Mouse (Mus musculus): Measurements from ENCODE around the gene Plekhm1. TPM values are rescaled to one million over a fixed set of nuclear protein-coding genes. Genes with fewer than 3 reads are reported as not detected.
A peak's percentile ranks its signal among the peaks of the same experiment; 100 is the strongest.

Gene Plekhm1
- polyA plus RNA-seq, 1 experiment from 2014 or later: 7.3 TPM

GRCm38 (mm10) chr11:103335561-103335960 is 76.9 kb downstream of the Plekhm1 start:
- Histone ChIP-seq H3K4me2 (replicated peaks; ENCODE audit: low read depth, low read length) (no peak overlapping the region), H3K4me1 (replicated peaks; ENCODE audit: control insufficient read depth, insufficient read depth, low read length) (no peaks in the 10 kb centered on the region), H3K27me3 (ENCODE audit: control insufficient read depth, insufficient read depth, low read length) (peaks cover 22% of the 10 kb centered on the region), H3K9ac (ENCODE audit: low read depth, low read length) (no peak overlapping the region), H3K36me3 (ENCODE audit: control insufficient read depth, insufficient read depth, low read length) (no peaks in the 10 kb centered on the region), H3K4me3 (ENCODE audit: low read depth, low read length) (no peak overlapping the region), H3K27ac (ENCODE audit: low read depth, low read length) (no peak overlapping the region), H3K9me3 (ENCODE audit: control insufficient read depth, low read length) (no peaks in the 10 kb centered on the region)
- WGBS: 86% methylated on average over 5 of the region's 5 CpGs
- ATAC-seq (ENCODE audit: low FRiP score): no peak
- no peak for DNase-seq (ENCODE audit: low spot score)

DNA sequence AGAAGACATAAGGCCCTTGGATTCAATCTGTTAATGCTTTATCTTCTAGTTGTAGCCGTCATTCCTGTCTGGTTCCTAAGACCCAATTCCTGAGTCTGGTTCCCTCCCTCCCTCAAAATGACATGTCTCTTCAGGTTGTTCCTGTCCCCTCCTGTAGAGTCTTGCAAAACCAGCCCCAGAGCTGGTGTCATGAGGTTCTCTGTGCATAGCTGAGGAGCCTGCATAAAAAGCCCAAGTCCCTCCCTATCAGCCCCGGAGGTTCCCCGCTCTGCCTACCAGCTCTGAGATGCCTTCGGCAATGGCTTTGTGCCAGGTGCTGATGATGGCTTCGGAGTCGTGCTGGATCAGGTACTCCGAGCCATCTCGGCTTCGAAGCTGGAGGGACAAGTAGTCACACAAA is 77.6 kb downstream of the Plekhm1 start:
- H3K36me3 ChIP-seq (ENCODE audit: control insufficient read depth, insufficient read depth, low read length): no peaks in the 10 kb centered on the region
- no peak overlapping the region for H3K4me2 ChIP-seq (replicated peaks; ENCODE audit: low read depth, low read length)
- no peak overlapping the region for H3K27ac ChIP-seq (ENCODE audit: low read depth, low read length)
- no peak overlapping the region for H3K9ac ChIP-seq (ENCODE audit: low read depth, low read length)
- H3K27me3 ChIP-seq (ENCODE audit: control insufficient read depth, insufficient read depth, low read length): peaks cover 22% of the 10 kb centered on the region
- no peaks in the 10 kb centered on the region for H3K4me1 ChIP-seq (replicated peaks; ENCODE audit: control insufficient read depth, insufficient read depth, low read length)
- no peaks in the 10 kb centered on the region for H3K9me3 ChIP-seq (ENCODE audit: control insufficient read depth, low read length)
- ATAC-seq (ENCODE audit: low FRiP score) (no peak), DNase-seq (ENCODE audit: low spot score) (no peak)
- no peak overlapping the region for H3K4me3 ChIP-seq (ENCODE audit: low read depth, low read length)
- WGBS: 93% methylated on average over 9 of the region's 9 CpGs

GRCm38 (mm10) chr11:103333719-103334398 is 78.6 kb downstream of the Plekhm1 start:
- Histone ChIP-seq H3K4me3 (ENCODE audit: low read depth, low read length) (0 out of 2 replicates have a peak overlapping the region, but pooled peaks have one; percentile 21), H3K27ac (ENCODE audit: low read depth, low read length) (no peak overlapping the region), H3K9me3 (ENCODE audit: control insufficient read depth, low read length) (no peaks in the 10 kb centered on the region), H3K9ac (ENCODE audit: low read depth, low read length) (no peak overlapping the region), H3K36me3 (ENCODE audit: control insufficient read depth, insufficient read depth, low read length) (no peaks in the 10 kb centered on the region), H3K27me3 (ENCODE audit: control insufficient read depth, insufficient read depth, low read length) (peaks cover 22% of the 10 kb centered on the region), H3K4me2 (replicated peaks; ENCODE audit: low read depth, low read length) (peak overlapping the region; percentile 15; the same call in 1 of the 2 replicates), H3K4me1 (replicated peaks; ENCODE audit: control insufficient read depth, insufficient read depth, low read length) (no peaks in the 10 kb centered on the region)
- peak; percentile 25; the same call in 1 of the 2 replicates for ATAC-seq (ENCODE audit: low FRiP score)
- DNase-seq (ENCODE audit: low spot score): peak; percentile 68
- 13% methylated on average over 40 of the region's 40 CpGs for WGBS

GRCm38 (mm10) chr11:103332890-103333651 is 79.4 kb downstream of the Plekhm1 start:
- Histone ChIP-seq H3K4me3 (ENCODE audit: low read depth, low read length) (peak overlapping the region; percentile 21), H3K36me3 (ENCODE audit: control insufficient read depth, insufficient read depth, low read length) (no peaks in the 10 kb centered on the region), H3K4me1 (replicated peaks; ENCODE audit: control insufficient read depth, insufficient read depth, low read length) (no peaks in the 10 kb centered on the region), H3K9ac (ENCODE audit: low read depth, low read length) (peak overlapping the region; percentile 0; the same call in 1 of the 2 replicates), H3K9me3 (ENCODE audit: control insufficient read depth, low read length) (no peaks in the 10 kb centered on the region), H3K27ac (ENCODE audit: low read depth, low read length) (no peak overlapping the region), H3K27me3 (ENCODE audit: control insufficient read depth, insufficient read depth, low read length) (peaks cover 22% of the 10 kb centered on the region), H3K4me2 (replicated peaks; ENCODE audit: low read depth, low read length) (peak overlapping the region; percentile 49)
- 24% methylated on average over 34 of the region's 34 CpGs for WGBS
- ATAC-seq (ENCODE audit: low FRiP score): peak; percentile 26
- DNase-seq (ENCODE audit: low spot score): peak; percentile 51

GRCm38 (mm10) chr11:103332186-103332889 is 80.1 kb downstream of the Plekhm1 start:
- Histone ChIP-seq H3K9me3 (ENCODE audit: control insufficient read depth, low read length) (no peaks in the 10 kb centered on the region), H3K27me3 (ENCODE audit: control insufficient read depth, insufficient read depth, low read length) (peaks cover 22% of the 10 kb centered on the region), H3K4me2 (replicated peaks; ENCODE audit: low read depth, low read length) (peak overlapping the region; percentile 49), H3K4me3 (ENCODE audit: low read depth, low read length) (peak overlapping the region; percentile 21), H3K4me1 (replicated peaks; ENCODE audit: control insufficient read depth, insufficient read depth, low read length) (no peaks in the 10 kb centered on the region), H3K27ac (ENCODE audit: low read depth, low read length) (no peak overlapping the region), H3K9ac (ENCODE audit: low read depth, low read length) (no peak overlapping the region), H3K36me3 (ENCODE audit: control insufficient read depth, insufficient read depth, low read length) (no peaks in the 10 kb centered on the region)
- DNase-seq (ENCODE audit: low spot score) (peak; percentile 94), ATAC-seq (ENCODE audit: low FRiP score) (peak; percentile 70)
- WGBS: 25% methylated on average over 18 of the region's 18 CpGs

- H3K9me3 ChIP-seq (ENCODE audit: control insufficient read depth, low read length): no peaks in the 10 kb centered on the region
- peaks cover 22% of the 10 kb centered on the region for H3K27me3 ChIP-seq (ENCODE audit: control insufficient read depth, insufficient read depth, low read length)
- DNase-seq (ENCODE audit: low spot score): no peak
- WGBS: 92% methylated on average over 10 of the region's 10 CpGs
- no peak overlapping the region for H3K4me3 ChIP-seq (ENCODE audit: low read depth, low read length)
- no peak overlapping the region for H3K27ac ChIP-seq (ENCODE audit: low read depth, low read length)
- no peak overlapping the region for H3K4me2 ChIP-seq (replicated peaks; ENCODE audit: low read depth, low read length)
- no peaks in the 10 kb centered on the region for H3K4me1 ChIP-seq (replicated peaks; ENCODE audit: control insufficient read depth, insufficient read depth, low read length)
- ATAC-seq (ENCODE audit: low FRiP score): no peak
- no peak overlapping the region for H3K9ac ChIP-seq (ENCODE audit: low read depth, low read length)
- no peaks in the 10 kb centered on the region for H3K36me3 ChIP-seq (ENCODE audit: control insufficient read depth, insufficient read depth, low read length)
These were observed 80.8 kb downstream of the Plekhm1 start for GRCm38 (mm10) chr11:103331502-103332185.

DNA sequence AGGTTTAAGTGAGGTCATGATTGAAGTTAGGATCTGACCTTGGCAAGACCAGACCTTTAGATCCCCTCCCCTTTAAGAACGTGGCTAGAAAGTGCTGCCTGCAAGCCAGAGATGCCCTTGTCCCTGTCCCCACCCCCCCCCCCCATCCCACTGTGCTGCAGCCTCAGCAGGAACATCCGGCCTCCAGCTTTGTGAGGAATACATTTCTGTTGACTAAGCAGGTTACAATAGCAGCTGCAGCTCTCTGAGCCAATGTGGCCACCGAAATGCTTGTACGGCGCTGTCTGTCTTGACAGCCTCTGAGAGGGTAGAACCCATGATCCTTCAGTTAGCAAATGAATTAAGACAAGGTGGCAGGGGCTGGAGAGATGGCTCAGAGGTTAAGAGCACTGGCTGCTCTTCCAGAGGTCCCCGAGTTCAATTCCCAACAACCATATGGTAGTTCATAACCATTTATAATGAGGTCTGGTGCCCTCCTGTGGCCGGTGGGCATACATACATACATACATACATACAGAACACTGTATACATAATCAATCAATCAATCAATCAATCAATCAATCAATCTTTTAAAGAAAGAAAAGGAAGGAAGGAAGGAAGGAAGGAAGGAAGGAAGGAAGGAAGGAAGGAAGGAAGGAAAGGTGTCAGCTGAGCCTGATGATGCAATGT is 81.7 kb downstream of the Plekhm1 start:
- Histone ChIP-seq H3K4me1 (replicated peaks; ENCODE audit: control insufficient read depth, insufficient read depth, low read length) (no peaks in the 10 kb centered on the region), H3K27me3 (ENCODE audit: control insufficient read depth, insufficient read depth, low read length) (peaks cover 22% of the 10 kb centered on the region), H3K27ac (ENCODE audit: low read depth, low read length) (no peak overlapping the region), H3K9ac (ENCODE audit: low read depth, low read length) (no peak overlapping the region), H3K4me3 (ENCODE audit: low read depth, low read length) (no peak overlapping the region), H3K36me3 (ENCODE audit: control insufficient read depth, insufficient read depth, low read length) (no peaks in the 10 kb centered on the region), H3K4me2 (replicated peaks; ENCODE audit: low read depth, low read length) (no peak overlapping the region), H3K9me3 (ENCODE audit: control insufficient read depth, low read length) (no peaks in the 10 kb centered on the region)
- no peak for DNase-seq (ENCODE audit: low spot score)
- WGBS: 59% methylated on average over 7 of the region's 7 CpGs
- no peak for ATAC-seq (ENCODE audit: low FRiP score)

DNA sequence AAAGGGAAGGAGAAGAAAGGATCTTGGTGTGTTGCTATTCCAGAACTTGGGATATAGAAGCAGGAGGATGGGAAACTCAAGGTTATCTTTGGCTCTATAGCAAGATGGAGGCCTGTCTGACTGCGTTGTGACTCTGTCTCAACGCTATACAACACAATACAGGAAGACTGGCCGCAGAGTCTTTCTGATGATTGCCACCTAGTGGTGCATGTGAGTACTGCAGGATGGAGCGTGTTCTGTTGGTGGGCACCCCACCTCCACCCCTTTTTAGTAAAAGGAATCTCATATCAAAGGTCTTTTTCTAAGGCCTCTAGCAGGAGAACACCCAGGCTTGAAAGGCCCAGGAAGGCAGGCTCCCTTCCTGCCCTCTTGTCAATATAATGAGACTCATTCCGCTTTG is 85.5 kb downstream of the Plekhm1 start:
- H3K36me3 ChIP-seq (ENCODE audit: control insufficient read depth, insufficient read depth, low read length): no peaks in the 10 kb centered on the region
- H3K4me2 ChIP-seq (replicated peaks; ENCODE audit: low read depth, low read length): no peak overlapping the region
- no peaks in the 10 kb centered on the region for H3K9me3 ChIP-seq (ENCODE audit: control insufficient read depth, low read length)
- DNase-seq (ENCODE audit: low spot score) (peak; percentile 90), ATAC-seq (ENCODE audit: low FRiP score) (no peak)
- H3K27ac ChIP-seq (ENCODE audit: low read depth, low read length): no peak overlapping the region
- no peaks in the 10 kb centered on the region for H3K4me1 ChIP-seq (replicated peaks; ENCODE audit: control insufficient read depth, insufficient read depth, low read length)
- H3K4me3 ChIP-seq (ENCODE audit: low read depth, low read length): no peak overlapping the region
- H3K27me3 ChIP-seq (ENCODE audit: control insufficient read depth, insufficient read depth, low read length): no peaks in the 10 kb centered on the region
- WGBS: 12% methylated on average over 5 of the region's 5 CpGs
- no peak overlapping the region for H3K9ac ChIP-seq (ENCODE audit: low read depth, low read length)

All from hindbrain, embryonic 11.5 days (tissue).